In the genomic region with DNA sequence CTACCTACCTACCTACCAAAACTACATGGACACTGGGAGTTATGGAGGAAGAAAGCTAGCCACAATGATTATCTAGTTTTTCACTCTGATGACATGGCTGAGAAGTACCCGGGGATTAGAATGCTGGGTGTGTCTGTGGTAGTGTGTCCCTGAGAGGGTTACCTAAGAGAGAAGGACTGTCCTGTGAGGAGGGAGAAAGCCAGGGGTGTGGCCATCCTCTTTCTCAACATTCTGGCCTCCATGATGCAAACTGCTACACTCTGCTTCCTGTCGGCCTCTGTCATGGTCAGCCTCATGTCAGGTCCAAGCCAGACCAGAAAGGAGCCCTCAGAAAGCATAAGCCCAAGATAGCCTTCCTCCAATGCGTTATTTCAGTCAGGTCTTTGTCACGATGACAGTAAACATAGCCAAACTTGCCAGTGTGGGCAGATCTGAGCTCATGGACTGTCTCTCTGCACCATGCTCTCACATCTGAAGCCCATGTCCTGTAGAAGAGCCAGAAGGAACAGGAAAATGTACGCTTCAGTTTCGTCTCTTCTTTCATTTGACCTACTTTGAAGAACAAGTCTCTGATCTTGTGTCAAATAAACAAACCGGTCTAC, we compare ENCODE assay signal across 36 mouse cellular contexts. TPM values are rescaled to one million over a fixed set of nuclear protein-coding genes. Genes with fewer than 3 reads are reported as not detected.
DNase-seq lines count a peak whose midpoint lies in the region; ATAC-seq lines count a peak whose summit lies in the region.
"Had no signal": no experiment of that assay in that cellular context is flagged by ENCODE, and none has a peak within 500 bp of the region (broad histone marks: within the 10 kb centered on the region; RNA-seq: fewer than 3 reads in every experiment).

No protein-coding gene starts in this region.

- H3K4me2 ChIP-seq in heart, embryonic 11.5 days: no peak overlapping the region
- H3K4me2 ChIP-seq: embryonic facial prominence, embryonic 15.5 days; forebrain, embryonic 12.5 days; heart, embryonic 12.5 days; hindbrain, embryonic 15.5 days; limb, embryonic 13.5 days; liver, embryonic 11.5 days; lung, embryonic 15.5 days; midbrain, embryonic 11.5 days had no signal

- no peak overlapping the region for H3K4me3 ChIP-seq in heart, embryonic 11.5 days (ENCODE audit: low read depth, low read length)
- H3K4me3 ChIP-seq: embryonic facial prominence, embryonic 10.5 days; embryonic facial prominence, embryonic 15.5 days; forebrain, embryonic 12.5 days; heart, embryonic 12.5 days; hindbrain, embryonic 15.5 days; layer of hippocampus, adult 2 months; limb, embryonic 13.5 days; lung, embryonic 15.5 days had no signal

- H3K27ac ChIP-seq in heart, embryonic 11.5 days (ENCODE audit: low read depth, low read length): no peak overlapping the region
- H3K27ac ChIP-seq: embryonic facial prominence, embryonic 10.5 days; embryonic facial prominence, embryonic 15.5 days; forebrain, embryonic 12.5 days; hindbrain, embryonic 15.5 days; layer of hippocampus, adult 2 months; limb, embryonic 13.5 days; lung, embryonic 15.5 days had no signal

- H3K4me1 ChIP-seq in heart, embryonic 11.5 days (ENCODE audit: control insufficient read depth, insufficient read depth, low read length): peaks cover 17% of the 10 kb centered on the region

- H3K36me3 ChIP-seq in heart, embryonic 11.5 days (ENCODE audit: control insufficient read depth, insufficient read depth, low read length): no peaks in the 10 kb centered on the region
- H3K36me3 ChIP-seq: embryonic facial prominence, embryonic 10.5 days; embryonic facial prominence, embryonic 15.5 days; forebrain, embryonic 12.5 days; heart, embryonic 12.5 days; hindbrain, embryonic 15.5 days; limb, embryonic 13.5 days; lung, embryonic 15.5 days had no signal

- peak; percentile 53 for DNase-seq in heart, adult 11 months
- peak; percentile 32 for DNase-seq in thymus, postnatal 4 days
- no peak for DNase-seq in thymus, postnatal 14 days
- DNase-seq: adrenal gland, adult 8-10 months; cerebellum, adult 8-10 months; cerebellum, postnatal 25 days; forebrain, postnatal 0 days; kidney, adult 2 months; kidney, postnatal 36 days; right cerebral cortex, postnatal 4 days had no signal

- ATAC-seq in heart, embryonic 11.5 days (replicated peaks; ENCODE audit: insufficient number of reproducible peaks, low FRiP score, low TSS enrichment): no peak
- ATAC-seq in granulocyte monocyte progenitor cell, adult 5-6 weeks (replicated peaks; ENCODE audit: poor library complexity, severe bottlenecking): peak; percentile 37
- no peak for ATAC-seq in activated CD4-positive, CD25-positive, alpha-beta regulatory T cell, adult 4 months
- ATAC-seq: forebrain, postnatal 0 days; midbrain, embryonic 16.5 days had no signal

- H3K27me3 ChIP-seq in heart, embryonic 11.5 days (ENCODE audit: control insufficient read depth, insufficient read depth, low read length): no peaks in the 10 kb centered on the region
- H3K27me3 ChIP-seq: embryonic facial prominence, embryonic 15.5 days; forebrain, embryonic 12.5 days; heart, embryonic 12.5 days; hindbrain, embryonic 15.5 days; limb, embryonic 13.5 days; lung, embryonic 15.5 days had no signal

- H3K9me3 ChIP-seq in heart, embryonic 11.5 days (replicated peaks; ENCODE audit: control insufficient read depth, low read length): no peaks in the 10 kb centered on the region
- H3K9me3 ChIP-seq: embryonic facial prominence, embryonic 10.5 days; embryonic facial prominence, embryonic 15.5 days; forebrain, embryonic 12.5 days; hindbrain, embryonic 15.5 days; limb, embryonic 13.5 days; lung, embryonic 15.5 days had no signal

- WGBS in heart, embryonic 11.5 days (ENCODE audit: insufficient replicate concordance): 81% methylated on average over 7 of the region's 7 CpGs

- H3K9ac ChIP-seq in heart, embryonic 11.5 days (ENCODE audit: low read depth, low read length): no peak overlapping the region
- H3K9ac ChIP-seq: embryonic facial prominence, embryonic 15.5 days; forebrain, embryonic 12.5 days; forebrain, postnatal 0 days; heart, embryonic 12.5 days; hindbrain, embryonic 15.5 days; limb, embryonic 13.5 days; lung, embryonic 15.5 days had no signal

RNA-seq across cellular contexts. Expression of gene Ndufa12, which starts 49.3 kb away (rescaled TPM):
- polyA plus RNA-seq in heart, embryonic 11.5 days (2014; fragmentation: Nextera tagmentation; extraction: Ambion mirVana): 615 and 651 TPM in 2 replicates
- total RNA-seq in granulocyte monocyte progenitor cell, adult 5-6 weeks (2014; fragmentation: Nextera tagmentation): 202 and 216 TPM in 2 replicates
- 350 and 390 TPM in 2 replicates for total RNA-seq in granulocyte monocyte progenitor cell, adult 5-6 weeks (2017)
- polyA plus RNA-seq in activated CD4-positive, CD25-positive, alpha-beta regulatory T cell, adult 4 months (2017; shearing (Covaris generic)): 100 to 1,000 TPM; 126 to 201 TPM

RNA-seq across cellular contexts. Expression of gene Gm4792, which starts 50.7 kb away (rescaled TPM):
- not detected in 2 replicates for polyA plus RNA-seq in heart, embryonic 11.5 days (2014; fragmentation: Nextera tagmentation; extraction: Ambion mirVana)
- total RNA-seq in granulocyte monocyte progenitor cell, adult 5-6 weeks (2014; fragmentation: Nextera tagmentation): not detected in 2 replicates
- not detected in 2 replicates for total RNA-seq in granulocyte monocyte progenitor cell, adult 5-6 weeks (2017)
- not detected for polyA plus RNA-seq in activated CD4-positive, CD25-positive, alpha-beta regulatory T cell, adult 4 months (2017; shearing (Covaris generic))
- total RNA-seq: adrenal gland, adult 8-10 months; forebrain, postnatal 0 days; hematopoietic stem cell, adult 5-6 weeks; layer of hippocampus, adult 2 months; layer of hippocampus, postnatal 14 days; left cerebral cortex, adult 8-10 months; left cerebral cortex, postnatal 36 days; megakaryocyte progenitor cell, adult 5-6 weeks; neutrophil, adult 5-6 weeks had no signal
- polyA plus RNA-seq: C2C12; embryonic facial prominence, embryonic 10.5 days; embryonic facial prominence, embryonic 15.5 days; forebrain, embryonic 12.5 days; gonadal fat pad, adult 2 months; heart, embryonic 12.5 days; heart, postnatal 0 days; intestine, embryonic 14.5 days; kidney, adult 2 months; kidney, embryonic 16.5 days; limb, embryonic 13.5 days; liver, embryonic 11.5 days; liver, embryonic 16.5 days; lung, embryonic 15.5 days; midbrain, embryonic 11.5 days had no signal
